Mouse (Mus musculus) urinary bladder, adult 18-20 months (tissue): ENCODE data around the gene Birc6.

Experiments
- DNase-seq, 2 experiments: peaks; one replicate each; pipeline ENCODE4 v3.0.0; 2022; ENCODE audit warnings: low spot score in 2 of 2, mixed read lengths in 2 of 2

Birc6 gene

DNA sequence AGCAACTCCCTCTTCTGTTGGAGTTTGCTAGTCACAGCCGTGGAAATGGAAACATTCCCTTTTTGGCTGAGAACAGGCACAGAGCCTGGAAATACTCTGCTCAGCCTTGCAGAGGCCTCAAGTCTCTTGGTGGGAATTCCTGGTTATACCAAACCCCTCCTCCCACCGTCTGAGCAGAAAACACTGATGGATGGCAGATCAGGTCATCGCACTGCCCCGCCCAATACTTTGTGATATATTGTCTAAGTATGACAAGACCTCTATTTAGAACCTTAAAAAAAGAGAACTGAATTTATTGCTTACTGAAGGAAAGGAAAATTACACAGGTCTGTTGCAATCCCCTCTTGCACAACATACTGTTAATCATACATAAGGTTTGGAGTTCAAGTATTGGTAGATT lies 182.6 kb downstream of the Birc6 start:
- no peak for DNase-seq

DNA sequence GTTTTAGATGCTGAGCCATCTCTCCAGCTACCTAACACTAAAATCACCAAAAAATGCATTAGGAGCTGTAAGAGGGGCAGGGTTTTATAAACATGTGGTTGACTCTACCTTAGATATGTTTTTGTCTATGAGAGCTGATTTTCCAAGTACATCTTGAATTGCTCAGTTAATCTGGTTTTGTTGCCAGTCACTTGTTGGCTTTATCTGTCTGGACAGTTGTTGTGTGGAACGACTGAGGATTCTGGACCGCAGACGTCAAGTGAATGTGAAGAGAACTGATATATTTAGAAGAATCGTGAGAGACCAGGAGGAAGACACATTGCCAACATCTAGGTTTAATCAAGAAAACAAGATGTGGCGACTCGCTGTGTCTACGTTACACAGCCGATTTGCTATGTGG lies 183.5 kb downstream of the Birc6 start:
- no peak for DNase-seq

DNA sequence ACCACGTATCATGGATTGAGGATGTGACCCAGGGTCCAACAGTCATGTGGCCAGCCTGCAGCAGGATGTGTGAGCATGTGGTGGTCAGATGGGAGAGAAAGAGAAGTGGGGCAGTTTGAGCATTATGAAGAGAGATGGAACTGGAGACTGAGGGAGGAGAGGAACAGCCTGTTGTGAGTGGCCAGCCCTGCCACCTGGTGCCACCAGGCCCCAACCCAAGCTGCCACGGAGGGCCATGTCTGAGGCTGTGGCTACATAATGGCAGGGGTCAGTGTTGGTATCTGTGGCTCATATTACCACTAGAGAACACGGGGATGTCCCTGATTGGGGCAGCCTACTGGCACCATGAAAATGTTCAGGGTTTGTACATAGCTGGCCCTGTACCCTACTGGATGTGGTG lies 187.0 kb downstream of the Birc6 start:
- no peak for DNase-seq

DNA sequence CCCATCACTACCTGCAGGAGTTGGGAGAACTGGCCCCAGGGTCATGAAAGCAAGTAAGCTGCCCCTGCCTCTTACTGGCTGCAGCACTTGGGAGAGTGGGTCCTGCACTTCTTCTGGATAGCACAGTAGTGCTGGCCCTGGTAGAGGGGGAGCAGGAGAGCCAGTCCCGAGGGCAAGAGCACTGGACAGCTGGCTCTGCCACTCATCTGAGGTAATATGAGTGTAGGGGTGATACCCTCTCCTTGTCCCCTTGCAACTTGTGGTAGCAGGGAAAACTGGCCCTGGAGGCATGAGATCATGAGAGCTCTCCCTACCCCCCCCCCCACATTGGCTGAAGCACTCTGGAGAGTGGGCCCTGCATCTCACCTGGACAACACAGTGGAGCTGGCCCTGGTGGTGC lies 187.6 kb downstream of the Birc6 start:
- DNase-seq, result no peak

DNA sequence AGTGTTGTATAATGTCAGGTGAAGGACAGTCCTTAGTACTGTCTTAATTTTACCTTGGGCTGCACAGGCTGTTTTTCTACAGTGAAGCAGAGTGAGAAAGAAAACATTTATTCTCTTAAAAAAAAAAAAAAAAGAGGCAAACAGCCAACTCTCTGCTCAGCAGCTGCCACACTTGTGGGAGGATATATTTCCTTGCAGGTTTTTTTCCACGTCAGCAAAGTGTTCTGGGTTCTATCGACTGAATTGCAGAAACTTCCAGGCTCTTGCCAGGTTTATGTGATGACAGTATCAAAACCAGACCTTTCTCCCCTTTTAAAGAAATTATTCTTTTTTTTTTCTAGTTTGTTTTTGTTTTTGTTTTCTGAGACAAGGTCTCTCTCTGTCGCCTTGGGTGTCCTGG lies 188.5 kb downstream of the Birc6 start:
- DNase-seq, result no peak

DNA sequence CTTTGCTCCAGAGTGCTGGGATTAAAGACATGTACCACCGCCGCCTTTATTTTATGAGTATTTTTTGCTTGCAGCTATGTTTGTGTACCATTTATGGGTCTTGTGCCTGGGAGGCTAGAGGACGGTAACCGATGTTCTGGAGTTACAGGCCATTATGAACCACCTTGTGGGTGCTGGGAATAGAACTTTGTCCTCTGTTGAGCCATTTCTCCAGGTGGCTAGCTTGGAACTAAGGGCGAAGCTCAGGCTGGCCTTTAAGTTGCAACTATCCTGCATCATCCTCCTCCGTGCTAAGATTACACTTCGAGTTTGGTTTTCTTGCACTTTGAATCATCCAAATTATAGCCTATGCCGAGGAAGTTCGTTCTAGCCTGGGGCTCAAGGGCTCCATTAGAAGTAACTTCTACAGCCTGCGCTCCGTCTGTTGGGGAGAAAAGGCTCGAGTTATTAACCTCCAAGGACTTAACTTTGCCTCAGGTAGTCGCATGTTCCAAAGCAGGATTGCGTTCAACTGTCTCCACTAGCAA lies 189.1 kb downstream of the Birc6 start:
- DNase-seq, result no peak

DNA sequence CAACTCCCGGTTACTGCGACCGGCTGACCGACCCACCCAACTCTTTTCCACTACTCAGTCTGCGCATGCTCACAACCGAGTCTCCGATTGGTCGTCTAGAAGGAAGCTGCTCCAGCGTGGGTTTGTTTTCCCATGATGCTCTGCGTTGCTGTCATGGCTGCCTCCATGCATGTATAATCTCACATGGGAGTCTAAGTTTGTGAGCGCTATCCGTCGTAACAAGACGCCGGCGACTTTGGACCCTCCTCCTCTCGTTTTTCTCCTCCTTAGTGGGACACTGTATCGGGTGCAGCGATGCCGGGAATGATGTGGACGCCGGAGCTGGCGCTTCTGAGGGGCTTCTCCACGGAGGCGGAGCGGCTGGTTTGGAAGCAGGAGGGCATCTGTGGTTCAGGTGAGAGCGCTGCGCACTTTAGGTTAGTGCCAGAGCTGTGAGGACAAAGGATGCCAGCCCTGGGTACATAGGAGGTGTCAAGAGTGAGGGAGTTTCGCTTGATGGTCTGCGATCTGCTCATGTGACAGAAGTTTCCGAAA lies 189.6 kb downstream of the Birc6 start, which contains the start of gene Ttc27:
Gene Ttc27 (plus strand): TSS at position 115 of the 534 bp plus-strand sequence.
- DNase-seq, result peak; percentile 86 to 95

GRCm38 (mm10) chr17:74732872-74733271 lies 204.8 kb downstream of the Birc6 start:
- DNase-seq, result no peak

DNA sequence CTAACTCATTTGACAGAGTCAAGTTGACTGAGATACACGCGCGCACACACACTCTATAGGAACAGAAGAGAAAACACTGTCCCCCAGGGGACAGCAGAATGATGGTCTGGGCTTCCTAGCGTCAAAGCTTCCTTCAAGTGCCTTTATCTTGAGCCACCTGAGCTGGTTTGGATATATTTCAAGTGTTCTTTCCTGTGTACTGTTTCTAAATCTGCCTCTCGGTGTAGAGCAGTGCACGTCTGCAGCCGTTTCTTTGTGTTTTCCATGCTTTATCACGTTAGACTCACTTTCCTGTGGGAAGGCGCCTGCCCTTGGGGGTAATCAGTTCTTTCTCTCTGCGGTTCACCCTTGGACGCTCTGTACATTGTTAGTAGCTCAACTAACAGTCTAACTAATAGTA lies 207.3 kb downstream of the Birc6 start:
- no peak for DNase-seq

GRCm38 (mm10) chr17:74749659-74750058 lies 221.6 kb downstream of the Birc6 start:
- no peak for DNase-seq

DNA sequence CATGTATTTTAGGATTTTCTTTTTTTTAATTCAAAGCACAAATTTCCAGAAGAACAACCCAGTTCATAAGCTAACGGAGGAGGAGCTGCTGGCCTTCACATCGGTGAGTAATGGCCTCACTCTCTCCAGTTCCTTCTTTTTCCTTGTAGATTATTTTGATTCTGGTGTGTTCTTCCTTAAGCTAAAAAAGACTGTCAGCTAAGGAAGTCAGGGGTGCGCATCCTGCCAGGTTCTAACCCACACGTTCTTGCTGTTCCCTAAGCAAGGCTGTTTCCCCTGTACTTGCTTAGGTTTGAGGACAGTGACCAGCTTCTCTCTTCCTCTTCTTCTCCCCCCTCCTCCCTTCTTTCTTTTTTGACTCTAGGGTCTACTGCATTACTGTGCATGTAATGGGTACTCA lies 222.9 kb downstream of the Birc6 start:
- DNase-seq, result no peak
